Mouse (Mus musculus): ENCODE data around the gene Poldip2.
A peak's percentile ranks its signal among the peaks of the same experiment; 100 is the strongest.

Poldip2 gene

GRCm38 (mm10) chr11:78512025-78512957, at the start of gene Poldip2, which contains the start of gene Tmem199:
TSS of gene Poldip2 (plus strand) at chr11:78512193.
TSS of gene Tmem199 (minus strand) at chr11:78512172.
- peak; percentile 96 for DNase-seq (ENCODE audit: low read depth, low spot score)

DNA sequence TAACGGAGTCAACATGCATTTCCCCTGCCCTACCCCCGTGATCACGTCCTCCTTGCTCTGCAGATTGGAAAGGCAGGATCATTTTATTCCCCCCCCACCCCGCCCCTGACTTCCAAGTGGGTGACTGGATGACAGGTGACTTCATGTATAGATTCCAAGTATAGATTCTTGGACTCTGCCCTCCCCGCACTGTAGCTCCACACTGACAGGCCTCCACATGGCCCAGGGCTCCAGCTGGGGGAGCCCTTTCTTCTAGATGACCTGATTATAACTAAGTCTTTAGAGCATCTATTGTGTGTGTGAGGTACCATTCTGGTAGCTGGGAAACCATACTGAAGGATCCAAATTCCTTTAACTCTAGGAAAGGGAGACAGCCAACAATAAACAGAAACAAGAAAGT, 49.3 kb upstream of the Poldip2 start:
- no peak for DNase-seq (ENCODE audit: low read depth, low spot score)

- DNase-seq (ENCODE audit: low read depth, low spot score): no peak
Measured at GRCm38 (mm10) chr11:78463286-78464036, 48.5 kb upstream of the Poldip2 start.

DNA sequence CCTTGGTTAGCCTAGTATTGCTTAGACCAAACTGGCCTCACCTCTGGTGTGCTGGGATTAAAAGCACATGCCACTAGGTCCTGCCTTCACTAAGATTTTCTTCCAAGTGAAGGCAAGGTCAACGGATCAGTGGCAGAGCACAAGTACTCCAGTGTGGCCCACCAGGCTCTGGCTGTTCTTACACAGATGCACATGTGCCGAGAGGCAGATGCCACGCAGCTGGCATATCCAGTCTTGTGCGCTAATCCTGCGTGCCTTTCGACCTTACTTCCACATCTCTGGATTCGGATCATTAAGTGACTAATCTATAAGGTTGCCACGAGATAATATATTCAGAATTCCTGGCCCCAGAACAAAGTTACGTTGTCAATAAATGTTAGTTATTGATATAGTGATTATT, 46.9 kb upstream of the Poldip2 start:
- no peak for DNase-seq (ENCODE audit: low read depth, low spot score)

GRCm38 (mm10) chr11:78465568-78466180, 46.3 kb upstream of the Poldip2 start, which contains the start of gene Slc46a1:
TSS of gene Slc46a1 (plus strand) at chr11:78465697.
- DNase-seq (ENCODE audit: low read depth, low spot score): peak; percentile 79

GRCm38 (mm10) chr11:78466242-78466912, 45.6 kb upstream of the Poldip2 start:
- no peak for DNase-seq (ENCODE audit: low read depth, low spot score)

DNA sequence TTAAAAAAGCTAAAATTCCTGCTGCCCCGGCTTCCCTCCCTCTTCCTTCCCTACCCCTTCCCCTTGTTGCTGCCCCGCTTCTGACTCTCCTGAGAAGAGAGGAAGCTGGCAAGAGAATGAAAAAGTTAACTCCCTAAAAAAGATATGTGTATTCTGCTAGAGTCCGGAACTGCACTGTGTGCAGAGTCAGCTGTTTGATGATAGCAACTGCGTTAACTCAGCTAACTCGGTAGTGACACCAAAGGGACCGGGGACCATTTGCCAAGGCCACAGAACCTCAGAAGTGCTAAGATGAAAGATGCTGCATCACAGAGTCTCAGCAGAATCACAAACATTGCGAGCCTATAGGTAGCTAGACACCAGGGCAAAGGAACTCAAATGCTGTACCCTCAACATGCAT, 44.5 kb upstream of the Poldip2 start:
- DNase-seq (ENCODE audit: low read depth, low spot score): no peak

GRCm38 (mm10) chr11:78467932-78468331, 44.1 kb upstream of the Poldip2 start:
- no peak for DNase-seq (ENCODE audit: low read depth, low spot score)

DNA sequence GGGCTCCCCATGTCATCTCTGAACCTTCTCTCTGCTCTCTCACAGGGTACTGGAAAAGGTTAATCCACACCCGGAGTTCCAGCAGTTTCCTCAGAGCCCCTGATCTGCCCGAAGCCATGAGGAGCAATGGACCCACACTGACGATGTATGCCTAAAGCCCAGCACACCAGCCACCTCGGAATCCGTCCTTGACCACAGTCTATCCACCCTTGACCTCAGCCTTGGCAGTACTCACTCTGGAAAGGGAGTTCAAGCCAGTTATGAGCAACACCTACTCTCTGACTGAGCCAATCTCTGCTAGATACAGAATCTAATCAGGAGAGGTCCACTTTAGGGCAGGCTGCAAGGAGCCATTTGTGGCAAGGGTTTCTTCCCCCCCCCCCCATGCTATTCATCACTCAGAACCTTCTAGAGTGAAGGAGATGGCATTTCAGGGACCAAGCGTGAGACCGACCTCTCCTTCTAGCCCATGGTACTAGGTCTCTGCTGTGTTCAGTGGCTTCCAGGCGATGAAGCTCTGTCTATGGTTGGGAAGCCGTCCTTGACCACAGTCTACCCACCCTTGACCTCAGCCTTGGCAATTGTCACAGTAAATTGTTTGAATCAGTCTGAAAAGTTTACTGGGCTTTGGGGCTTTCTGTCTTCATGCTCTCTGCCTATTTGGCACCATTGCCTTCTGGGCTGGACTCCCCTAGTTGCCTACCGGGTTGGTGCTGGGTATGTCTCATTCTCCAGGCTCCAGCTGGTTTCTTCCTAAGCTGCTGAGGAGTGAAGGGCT, 40.5 kb upstream of the Poldip2 start:
- no peak for DNase-seq (ENCODE audit: low read depth, low spot score)

DNA sequence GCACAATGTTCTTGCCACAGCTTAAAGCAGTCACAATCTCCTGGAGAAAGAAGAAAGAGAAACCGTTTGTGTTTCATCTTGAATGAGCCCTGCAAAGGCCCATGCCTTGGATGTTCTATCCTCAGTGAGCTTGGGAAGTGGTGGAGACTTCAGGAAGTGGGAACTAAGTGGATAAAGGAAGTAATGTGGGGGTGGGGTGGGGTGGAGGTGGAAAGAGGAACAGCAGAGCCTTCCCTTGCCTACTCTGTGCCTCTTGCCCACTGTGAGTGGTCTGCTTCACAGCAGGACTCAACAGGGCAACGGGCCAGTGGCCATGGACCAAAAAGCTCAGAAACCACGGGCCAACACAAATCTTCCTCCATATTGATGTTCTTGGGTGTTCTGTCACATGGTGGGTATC, 36.7 kb upstream of the Poldip2 start:
- no peak for DNase-seq (ENCODE audit: low read depth, low spot score)

GRCm38 (mm10) chr11:78483639-78484038, 28.4 kb upstream of the Poldip2 start:
- no peak for DNase-seq (ENCODE audit: low read depth, low spot score)

- peak; percentile 73 for DNase-seq (ENCODE audit: low read depth, low spot score)
Measured at GRCm38 (mm10) chr11:78488168-78488567, 23.8 kb upstream of the Poldip2 start.

DNA sequence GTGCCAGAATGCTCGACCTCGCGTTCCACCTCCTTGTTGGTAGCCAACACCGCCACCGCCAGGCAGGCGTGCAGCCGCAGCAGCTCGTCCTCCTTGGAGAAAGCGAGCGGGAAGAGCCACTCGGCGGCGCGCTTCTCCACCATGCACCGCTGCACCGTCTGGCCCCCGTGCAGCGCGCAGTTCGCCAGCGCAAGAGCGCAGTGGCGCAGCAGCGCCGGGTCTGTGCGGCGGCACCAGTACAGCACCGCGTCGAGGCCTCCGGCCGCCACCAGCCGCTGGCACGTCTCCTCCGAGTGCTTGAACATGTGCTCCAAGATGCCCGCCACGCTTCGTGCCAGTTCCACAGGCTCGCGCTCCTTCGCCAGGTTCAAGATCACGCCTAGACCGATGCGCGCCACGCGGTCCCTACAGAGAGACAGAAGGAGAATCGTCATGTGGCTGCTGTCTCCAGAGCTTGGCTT, 21.2 kb upstream of the Poldip2 start:
- no peak for DNase-seq (ENCODE audit: low read depth, low spot score)

GRCm38 (mm10) chr11:78495904-78496303, 16.1 kb upstream of the Poldip2 start:
- DNase-seq (ENCODE audit: low read depth, low spot score): peak; percentile 59

- peak; percentile 43 for DNase-seq (ENCODE audit: low read depth, low spot score)
Measured at GRCm38 (mm10) chr11:78497071-78497541, 14.9 kb upstream of the Poldip2 start.

GRCm38 (mm10) chr11:78497544-78498522, 14.2 kb upstream of the Poldip2 start, which contains the start of gene Sarm1:
TSS of gene Sarm1 (minus strand) at chr11:78497754.
- peak; percentile 99 for DNase-seq (ENCODE audit: low read depth, low spot score)

DNA sequence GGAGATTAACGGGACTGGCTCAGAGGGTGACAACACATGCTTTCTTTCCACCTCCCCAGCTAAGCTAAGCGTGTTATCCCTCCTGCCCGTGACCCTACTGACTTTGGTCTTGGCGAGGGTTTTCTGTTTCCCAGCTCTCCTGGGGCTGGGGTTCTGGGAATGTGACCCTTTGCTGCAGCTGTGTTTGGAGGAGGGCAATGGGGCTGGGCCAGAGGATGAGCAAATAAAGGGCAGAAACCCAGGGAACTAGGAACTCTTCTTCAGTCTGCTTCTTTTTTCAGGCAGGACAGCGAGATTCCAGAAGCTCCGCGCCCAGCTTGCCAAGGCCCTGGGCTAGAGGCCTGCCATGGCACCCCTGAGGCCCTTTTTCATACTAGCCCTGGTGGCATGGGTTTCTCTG, 13.0 kb upstream of the Poldip2 start, which contains the start of gene Vtn:
TSS of gene Vtn (plus strand) at position 88 of the 400 bp plus-strand sequence.
- no peak for DNase-seq (ENCODE audit: low read depth, low spot score)

DNA sequence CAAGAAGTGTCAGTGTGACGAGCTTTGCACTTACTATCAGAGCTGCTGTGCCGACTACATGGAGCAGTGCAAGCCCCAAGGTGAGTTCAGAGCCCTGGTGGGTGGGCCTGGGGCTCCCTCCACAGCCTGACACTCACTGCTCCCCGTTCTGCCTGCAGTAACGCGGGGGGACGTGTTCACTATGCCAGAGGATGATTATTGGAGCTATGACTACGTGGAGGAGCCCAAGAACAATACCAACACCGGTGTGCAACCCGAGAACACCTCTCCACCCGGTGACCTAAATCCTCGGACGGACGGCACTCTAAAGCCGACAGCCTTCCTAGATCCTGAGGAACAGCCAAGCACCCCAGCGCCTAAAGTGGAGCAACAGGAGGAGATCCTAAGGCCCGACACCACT, 12.4 kb upstream of the Poldip2 start:
- DNase-seq (ENCODE audit: low read depth, low spot score): no peak

- no peak for DNase-seq (ENCODE audit: low read depth, low spot score)
Measured at GRCm38 (mm10) chr11:78500623-78501202, 11.3 kb upstream of the Poldip2 start.

Measured in CD4-positive, CD25-positive, alpha-beta regulatory T cell, adult 2 months (primary cell).